Mouse (Mus musculus): ENCODE data around the gene Stat3. TPM values are rescaled to one million over a fixed set of nuclear protein-coding genes. Genes with fewer than 3 reads are reported as not detected.

The Stat3 gene
- total RNA-seq, 2 experiments from 2014 or later: 32.4 to 36.7 TPM

DNA sequence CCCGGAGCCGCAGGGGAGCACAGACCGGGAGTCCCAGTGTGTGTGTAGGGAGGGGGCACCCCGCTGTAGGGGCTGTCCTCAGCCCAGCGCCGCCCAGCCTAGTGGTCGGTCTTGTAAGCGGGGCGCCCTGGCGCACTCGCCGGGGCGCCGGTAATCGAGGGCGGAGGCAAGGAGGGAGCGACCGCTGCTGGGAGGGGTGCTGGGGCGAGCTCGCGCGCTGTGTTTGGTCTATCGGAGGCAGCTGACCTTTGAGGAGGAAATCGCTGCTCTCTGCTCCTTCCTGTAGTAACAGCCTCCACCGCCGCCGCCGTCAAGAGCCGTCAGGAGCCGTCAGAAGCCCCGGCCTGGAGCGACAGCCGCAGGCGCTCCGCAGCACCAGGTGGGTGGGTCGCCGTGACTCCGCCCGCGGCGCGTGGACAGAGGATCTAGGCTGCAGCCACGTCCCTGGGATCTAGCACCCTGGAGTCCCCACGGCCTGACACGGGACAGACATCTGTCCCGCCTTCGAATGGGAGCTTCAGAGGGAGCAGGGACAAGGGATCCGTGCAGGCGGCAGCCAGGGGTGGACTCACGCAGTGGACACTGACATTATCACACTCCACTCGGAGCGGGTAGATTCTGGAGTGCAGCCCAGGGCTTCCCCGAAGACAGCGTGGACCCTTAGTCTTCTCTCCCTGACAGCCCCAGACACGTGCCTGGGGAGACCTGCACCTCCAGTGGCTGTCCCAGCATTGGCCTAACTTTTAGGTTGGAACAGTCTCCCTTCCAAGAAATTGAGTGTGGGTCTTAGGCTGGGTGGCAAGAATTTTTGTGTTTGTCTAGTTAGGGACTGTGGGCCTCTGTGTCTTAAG is 78.9 kb downstream of the Stat3 start:
- intact Hi-C loops (cut with DNase I): no loop called here
- DNase-seq: peak; percentile 43

DNA sequence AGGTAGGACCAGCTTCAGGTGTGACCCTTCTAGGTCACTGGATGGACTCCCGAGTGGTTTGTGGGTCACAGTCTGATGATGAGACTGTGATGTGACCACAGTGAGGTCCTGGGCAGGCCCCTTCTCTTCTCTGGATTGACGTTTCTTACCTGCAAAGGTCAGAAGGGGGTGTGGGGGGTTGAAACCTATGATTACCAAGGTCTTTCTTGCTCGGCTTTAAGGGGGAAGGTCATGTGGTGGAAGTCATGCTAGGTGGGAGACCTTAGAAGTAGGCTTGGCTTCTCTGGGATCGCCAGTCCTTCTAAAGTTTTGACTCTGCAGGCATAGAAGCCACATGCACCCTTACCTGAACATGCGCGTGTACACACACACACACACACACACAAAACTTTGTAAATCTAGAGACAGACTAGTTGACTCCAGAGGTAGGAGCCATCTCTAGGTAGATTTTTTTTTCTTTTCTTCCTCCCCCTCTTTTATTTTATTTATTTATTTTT is 79.7 kb downstream of the Stat3 start:
- intact Hi-C loops (cut with DNase I): no loop called here
- DNase-seq: no peak

DNA sequence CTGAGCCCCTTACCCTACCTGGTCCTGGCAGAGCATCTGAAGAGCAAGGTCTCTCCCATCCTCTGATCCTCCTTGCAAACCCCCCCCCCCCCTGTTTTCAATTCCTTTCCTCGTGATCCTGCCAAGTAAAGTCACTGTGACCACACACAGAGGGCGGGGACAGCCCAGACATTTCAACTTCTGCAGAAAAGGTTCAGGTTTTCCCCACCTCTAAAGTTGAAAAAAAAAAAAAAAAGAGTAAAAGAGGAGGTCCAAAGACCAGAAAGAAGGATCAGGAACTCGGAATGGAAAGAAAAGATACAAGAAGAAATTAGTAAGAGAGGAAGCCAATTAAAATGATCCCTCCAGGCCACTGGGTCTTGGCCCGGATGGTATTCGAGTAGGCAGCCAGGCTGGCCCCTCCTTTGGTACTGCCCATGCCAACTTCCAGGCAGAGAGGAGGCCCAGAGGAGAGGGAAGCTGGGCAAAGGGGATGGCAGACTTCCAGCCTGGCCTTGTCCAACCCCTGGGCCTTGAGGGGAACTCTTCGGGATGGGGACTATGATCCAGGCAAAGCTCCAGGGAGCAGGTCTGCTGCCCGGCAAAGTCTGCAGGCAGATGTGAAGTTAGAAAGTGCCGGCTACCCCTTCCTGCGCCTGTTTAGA is 80.3 kb downstream of the Stat3 start, which contains the start of gene Stat5a:
Gene Stat5a, plus strand, starts transcription at position 417 of the 644 bp plus-strand sequence.
- intact Hi-C loops (cut with DNase I): no loop called here
- peak; percentile 89 for DNase-seq

DNA sequence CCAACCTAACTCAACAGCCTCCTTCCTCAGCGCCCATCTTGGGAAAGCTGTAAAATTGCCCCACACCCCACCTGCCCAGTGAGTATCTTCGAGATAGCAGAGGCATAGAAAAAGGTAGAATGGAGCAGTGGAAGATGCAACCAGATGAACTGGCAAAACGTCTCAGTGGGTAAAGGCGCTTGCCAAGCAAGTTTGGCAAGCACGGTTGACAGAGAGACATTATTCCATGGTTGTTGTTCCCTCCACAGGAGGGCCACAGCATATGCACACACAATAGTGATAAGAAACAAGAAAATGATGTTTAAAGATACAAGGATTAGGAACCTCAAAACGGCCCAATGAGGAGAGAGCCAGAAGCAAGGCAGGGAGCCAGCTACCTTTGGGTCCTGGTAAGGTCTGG is 81.4 kb downstream of the Stat3 start:
- intact Hi-C loops (cut with DNase I): no loop called here
- peak; percentile 41 for DNase-seq

DNA sequence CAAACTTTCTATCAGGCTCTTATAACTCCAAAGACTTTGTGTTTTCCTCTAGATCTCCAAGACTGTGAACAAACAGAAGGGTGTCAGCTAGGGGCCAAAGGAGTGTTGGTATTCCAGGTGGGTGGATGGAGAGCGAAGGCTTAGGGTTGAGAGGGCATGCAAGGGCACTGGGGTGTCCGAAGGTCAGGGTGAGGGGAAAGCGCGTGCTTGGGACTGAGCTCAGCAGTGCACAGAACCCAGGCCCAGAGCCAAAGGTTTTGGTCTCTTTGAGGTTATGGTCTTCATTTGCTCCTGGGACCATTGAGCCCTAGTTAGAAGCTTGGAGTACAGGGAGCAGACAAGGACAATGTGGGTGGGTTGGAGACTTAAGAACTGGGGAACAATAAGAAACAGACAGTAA is 84.2 kb downstream of the Stat3 start:
- no peak for DNase-seq
- intact Hi-C loops (cut with DNase I): no loop called here

DNA sequence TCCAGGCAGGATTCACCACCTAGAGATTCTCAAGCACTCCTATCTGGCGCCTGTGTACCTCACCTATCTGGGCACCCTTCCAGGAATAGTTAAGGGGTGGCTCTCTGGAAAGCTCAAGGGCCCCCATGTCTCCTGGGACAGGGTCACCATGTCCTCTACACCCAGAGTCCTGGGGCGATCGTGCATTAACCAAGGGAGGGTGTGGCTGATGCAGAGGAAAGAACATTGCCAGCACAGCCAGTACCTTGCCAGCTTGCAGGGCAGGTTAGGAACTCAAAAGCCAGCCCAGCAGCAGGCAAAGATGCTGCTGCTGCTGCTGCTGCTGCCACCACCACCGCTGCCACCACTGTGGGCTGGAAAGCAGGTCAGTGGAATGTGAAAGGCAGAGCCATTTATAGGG is 85.1 kb downstream of the Stat3 start:
- intact Hi-C loops (cut with DNase I): no loop called here
- DNase-seq: no peak

DNA sequence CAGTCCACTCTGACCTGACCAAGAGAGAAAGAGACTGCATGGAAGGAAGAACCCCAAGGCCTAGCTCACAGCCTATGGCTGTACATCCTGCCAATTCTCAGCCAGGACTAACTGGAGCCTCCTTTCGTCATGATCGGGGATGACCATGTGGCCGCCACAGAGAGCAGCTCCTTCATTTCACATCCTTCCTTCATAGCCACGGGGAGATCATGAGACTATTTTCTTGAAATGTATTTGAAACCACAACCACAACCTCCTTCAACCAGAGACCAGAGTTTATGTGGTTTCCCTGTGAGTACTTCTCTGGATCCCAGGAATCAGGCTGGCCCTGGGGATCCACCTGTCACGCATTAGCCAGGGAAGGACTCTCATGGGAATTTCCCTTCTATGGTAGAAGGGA is 86.3 kb downstream of the Stat3 start:
- no peak for DNase-seq
- intact Hi-C loops (cut with DNase I): no loop called here

DNA sequence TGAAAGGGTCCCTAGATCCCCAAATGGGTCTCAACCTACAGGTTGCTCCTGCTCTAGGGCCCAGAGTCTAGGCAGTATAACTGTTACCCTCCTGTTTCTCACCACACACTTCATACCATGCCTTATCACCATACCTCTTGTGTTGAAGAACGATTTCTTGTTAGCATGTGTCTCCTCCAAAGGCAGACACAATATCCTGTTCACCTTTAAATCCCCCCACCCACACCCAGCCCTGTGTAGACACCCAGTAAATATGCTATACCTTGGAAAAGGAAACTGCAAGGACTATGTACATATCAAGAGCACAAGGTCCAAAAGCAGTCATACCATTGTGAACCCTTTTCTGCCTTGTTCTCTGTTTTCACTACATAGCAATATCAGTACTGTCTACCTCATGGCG is 87.3 kb downstream of the Stat3 start:
- no peak for DNase-seq
- intact Hi-C loops (cut with DNase I): no loop called here

DNA sequence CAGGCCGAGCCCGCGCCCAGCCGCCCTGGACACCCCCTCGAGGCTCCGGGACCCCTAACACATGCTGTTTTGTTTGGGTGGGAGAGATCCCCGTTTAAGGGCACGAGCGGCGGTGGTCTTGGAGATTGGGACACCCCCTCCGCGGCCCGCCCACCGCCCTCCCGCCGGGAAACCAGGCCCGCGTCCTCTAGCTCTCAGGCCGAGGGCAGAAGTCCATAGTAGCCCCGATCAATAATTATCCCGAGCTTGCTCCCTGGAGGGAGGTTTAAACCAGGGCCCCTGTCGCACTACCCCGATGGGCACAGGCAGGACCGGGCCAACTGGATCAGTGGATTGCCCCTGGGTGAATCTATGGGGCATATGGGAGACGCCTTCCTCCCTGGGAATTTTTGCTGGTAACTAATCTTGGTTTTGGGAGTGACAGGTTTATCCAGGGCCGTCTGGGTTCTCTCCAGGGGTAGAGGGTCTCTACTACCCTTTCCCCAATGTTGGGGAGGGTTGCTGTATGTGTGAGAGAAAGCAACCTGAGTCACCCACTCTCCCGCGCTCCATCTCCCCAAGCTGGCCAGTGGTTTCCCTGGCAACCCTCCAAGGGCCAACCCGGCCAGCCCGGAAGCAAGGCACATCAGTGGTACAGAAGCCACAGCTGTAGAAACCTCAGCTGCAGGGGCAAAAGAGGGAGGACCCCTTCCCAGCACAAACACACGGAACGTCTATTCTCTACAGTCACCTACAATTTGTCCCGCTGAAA is 88.4 kb downstream of the Stat3 start:
- DNase-seq: no peak
- intact Hi-C loops (cut with DNase I): no loop called here

DNA sequence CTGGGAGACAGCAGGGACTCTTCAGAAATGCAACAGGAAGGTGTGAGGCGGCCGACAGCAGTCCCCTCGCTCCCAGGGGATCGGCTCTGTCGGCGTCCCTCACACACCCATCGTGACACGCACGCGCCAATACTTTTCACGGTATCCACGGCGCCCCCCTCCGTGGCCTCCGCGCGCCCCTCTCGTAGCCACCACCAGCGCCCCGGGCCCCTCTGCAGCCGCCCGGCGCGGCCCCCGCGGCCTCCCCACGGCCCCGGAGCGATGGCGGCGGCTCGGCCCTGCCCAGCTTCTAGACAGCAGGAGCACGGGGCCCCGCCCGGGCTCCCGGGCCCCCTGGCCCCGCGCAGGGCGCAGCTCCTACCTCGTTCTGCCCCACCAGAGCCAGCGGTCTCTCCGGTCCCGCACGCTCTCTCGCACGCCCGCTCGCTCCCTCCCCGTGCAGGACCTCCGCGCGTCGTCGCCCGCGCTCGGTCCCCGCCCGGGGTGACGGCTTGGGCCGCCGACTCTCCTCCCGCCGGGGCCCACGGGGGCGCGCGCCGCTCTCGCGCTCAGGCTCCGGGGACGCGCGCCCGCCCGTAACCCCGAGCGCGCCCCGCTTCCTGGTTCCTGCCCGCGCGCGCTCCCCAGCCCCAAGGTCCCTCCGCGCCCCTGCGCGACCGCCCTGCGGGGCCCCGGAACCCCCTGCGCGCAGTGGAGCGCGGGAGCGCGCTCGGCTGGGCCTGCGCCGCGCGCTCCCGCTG is 89.1 kb downstream of the Stat3 start, which contains the start of gene Stat5b:
Gene Stat5b, minus strand, starts transcription at position 687 of the 740 bp plus-strand sequence.
- DNase-seq: peak; percentile 60
- intact Hi-C loops (cut with DNase I): no loop called here

DNA sequence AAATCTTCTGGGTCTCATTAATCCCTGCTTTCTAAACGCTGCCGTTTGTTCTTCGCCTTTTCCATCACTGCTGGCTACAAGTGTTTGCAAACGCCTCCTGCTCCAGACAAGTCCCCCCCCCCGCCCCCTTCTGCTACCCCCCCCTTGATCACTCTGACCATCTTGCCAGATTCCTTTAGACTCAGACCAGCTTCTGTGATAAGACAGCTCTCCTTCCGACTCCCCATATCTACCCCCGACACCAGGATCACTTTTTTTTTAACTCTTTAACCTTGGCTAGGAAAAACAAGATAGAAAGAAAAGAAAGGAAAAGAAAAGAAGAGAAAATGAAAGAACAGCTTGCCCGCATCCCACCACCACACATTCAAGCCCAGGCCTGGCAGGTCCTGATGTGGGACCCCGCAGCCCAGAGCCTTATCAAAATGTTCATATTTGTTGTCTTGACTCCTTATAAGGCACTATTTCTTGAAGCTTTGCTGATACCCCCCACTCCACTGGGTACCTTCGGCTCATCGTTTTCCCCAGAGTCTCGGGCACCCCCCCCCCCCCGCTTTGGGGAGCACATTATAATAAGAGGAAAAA is 89.8 kb downstream of the Stat3 start:
- intact Hi-C loops (cut with DNase I): no loop called here
- DNase-seq: no peak

DNA sequence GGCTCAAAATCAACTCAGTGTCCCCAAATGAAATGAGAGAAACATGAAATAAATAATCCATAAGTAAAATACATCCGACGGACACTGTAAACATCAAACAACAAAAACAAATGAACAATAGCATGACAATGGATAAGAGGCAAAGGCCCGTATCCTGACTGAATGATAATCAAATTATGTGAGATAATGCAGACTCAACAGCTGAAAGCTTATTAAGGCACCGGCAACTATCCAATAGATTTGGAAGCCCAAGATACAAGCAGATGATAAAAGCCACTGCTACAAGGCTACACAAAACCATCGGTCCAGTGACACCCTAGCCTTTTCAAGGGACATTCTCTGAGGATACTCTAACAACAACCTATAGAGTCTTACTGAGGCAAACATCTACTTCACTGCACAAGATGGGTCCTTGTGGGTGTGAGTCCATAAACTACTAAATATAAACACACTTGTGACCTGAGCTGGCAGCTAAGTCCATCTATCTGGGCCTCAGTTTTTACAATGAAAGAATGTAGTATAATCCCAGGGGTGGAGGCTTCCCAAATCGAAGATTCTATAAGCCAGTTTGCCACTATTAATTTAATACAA is 90.5 kb downstream of the Stat3 start:
- intact Hi-C loops (cut with DNase I): no loop called here
- no peak for DNase-seq

DNA sequence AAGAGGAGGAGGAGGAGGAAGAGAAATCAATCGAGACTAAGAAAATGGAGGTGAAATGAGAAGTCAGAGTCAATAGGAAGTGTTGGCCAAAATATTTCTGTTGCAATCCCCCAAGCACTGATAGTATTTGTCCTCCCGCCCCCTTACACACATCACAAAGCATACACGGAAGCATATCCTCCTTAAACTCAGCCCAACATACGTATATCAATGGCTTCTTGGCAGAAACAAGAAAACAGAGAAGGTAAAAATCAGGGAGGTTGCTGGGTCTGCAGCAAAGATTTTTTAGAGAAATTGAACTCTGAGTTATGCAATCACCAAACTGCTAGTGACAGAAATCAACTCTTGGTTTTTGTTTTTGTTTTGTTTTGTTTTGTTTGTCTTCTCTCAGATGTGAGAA is 91.3 kb downstream of the Stat3 start:
- DNase-seq: no peak
- intact Hi-C loops (cut with DNase I): no loop called here

DNA sequence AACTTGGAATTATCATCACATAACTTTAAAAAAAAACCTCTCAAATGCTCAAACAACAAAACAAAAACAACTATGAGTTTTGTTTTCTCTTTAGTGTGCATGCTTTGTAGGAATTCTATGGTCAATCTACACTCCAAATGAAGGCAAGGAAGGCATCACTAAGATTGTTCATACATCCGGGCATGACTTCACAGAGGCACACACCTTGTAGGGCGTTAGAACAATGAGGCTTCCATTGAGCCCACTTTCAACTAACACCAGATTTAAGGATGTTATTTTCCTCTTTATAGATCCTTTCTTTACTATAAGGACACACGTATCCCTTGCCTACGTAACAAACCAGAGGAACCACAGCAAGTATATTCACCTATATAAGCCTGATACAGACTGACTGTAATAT is 91.8 kb downstream of the Stat3 start:
- no peak for DNase-seq
- intact Hi-C loops (cut with DNase I): no loop called here

DNA sequence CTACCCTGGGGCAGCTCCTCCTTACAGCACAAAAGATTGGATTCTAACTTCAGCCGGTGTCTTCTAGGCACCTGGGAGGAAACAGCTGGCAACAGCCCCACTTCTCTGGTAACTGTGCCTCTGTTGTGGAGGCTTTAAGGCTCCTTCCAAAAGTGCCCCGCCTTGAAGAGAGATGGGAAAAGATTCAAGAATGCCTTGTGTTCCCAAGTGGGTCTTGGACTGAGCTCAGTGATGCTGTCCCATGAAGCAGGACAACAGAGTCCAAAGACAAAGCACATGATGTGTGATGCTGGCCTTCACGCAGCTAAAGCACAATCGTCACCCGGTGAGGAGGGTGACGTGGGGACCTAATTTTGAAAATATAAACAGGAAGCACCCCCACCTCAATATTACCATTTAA is 93.5 kb downstream of the Stat3 start:
- intact Hi-C loops (cut with DNase I): no loop called here
- DNase-seq: no peak

DNA sequence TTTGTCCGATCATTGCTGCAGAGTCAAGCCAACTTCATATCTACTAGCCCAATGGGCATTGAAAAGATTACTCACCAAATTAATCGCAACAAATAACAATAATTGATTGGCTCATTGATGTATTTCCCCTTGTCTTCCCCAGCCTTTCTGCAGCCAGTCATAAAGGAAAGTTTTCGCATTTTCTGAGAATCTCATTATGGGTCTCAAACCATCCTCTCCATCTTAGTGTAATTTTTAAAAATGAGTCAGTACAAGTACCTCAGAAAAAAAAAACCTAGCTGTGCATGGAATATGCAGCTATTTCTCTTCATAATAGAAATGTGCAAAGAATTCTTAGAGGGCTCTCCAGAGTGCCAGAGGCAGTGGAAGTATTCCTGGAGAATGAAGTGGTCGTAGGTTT is 95.2 kb downstream of the Stat3 start:
- intact Hi-C loops (cut with DNase I): no loop called here
- DNase-seq: no peak

DNA sequence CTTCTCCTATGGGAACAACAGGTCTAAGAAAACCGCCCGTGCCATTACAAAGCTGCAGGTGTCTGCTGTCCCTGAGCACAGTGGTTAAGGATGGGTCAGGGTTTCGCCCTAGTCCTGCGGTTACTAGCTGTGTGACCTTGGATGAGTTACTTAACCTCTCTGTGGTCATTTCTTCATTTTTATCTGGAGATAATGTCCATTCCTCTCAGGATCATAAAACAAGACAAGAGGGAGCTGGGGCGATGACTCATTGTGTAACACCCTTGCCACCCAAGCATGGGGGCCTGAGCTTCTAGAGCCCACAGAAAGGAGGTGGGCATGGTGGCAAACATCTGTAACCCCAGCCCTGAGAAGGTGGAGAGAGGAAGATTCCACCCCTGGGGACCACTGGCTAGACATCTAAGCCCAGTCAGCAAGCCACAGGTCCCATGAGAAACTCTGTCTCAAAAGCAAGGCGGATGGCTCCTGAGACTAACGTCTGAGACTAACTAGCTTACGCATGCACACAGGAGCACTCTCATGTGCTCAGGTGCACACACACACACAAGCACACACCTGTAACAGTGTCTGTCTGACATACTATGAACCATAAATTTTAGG is 96.2 kb downstream of the Stat3 start:
- intact Hi-C loops (cut with DNase I): no loop called here
- no peak for DNase-seq

DNA sequence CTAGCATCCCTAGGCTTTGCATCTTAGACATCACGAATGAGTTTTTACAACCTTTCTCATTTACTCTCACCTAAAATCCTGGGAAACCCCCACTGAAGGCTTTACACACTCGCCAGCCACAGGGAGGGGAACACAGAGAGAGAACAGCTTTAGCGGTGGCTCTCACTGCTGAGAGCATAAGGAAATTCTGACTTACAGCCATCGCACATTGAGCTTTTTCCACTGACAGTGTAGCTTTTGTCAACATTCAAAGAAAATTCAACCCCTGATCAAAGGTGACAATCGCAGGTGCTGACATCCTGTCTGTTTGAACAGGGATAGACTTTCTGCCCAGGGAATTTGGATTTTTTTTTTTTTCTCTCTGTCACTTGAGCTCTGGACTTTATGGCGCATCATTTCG is 97.3 kb downstream of the Stat3 start:
- intact Hi-C loops (cut with DNase I): no loop called here
- no peak for DNase-seq

DNA sequence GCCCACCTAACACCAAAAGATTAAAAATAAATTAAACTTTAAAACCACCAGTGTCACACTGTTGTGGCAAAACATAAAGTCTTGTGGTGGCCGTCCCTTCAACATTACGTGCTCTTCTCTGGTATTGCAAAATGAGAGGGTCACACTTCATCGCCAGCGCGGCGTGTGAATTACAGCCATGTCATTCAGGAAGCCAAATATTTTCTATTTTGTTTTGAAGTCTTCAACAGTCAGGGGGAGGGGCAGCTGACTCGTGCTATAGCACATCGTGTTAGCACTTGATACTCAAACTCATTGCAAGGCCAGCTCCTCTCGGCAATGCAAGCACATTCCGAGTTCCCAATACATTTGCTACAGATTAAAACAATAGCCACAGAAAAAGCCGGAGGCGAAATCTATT is 98.5 kb downstream of the Stat3 start:
- intact Hi-C loops (cut with DNase I): no loop called here
- no peak for DNase-seq

DNA sequence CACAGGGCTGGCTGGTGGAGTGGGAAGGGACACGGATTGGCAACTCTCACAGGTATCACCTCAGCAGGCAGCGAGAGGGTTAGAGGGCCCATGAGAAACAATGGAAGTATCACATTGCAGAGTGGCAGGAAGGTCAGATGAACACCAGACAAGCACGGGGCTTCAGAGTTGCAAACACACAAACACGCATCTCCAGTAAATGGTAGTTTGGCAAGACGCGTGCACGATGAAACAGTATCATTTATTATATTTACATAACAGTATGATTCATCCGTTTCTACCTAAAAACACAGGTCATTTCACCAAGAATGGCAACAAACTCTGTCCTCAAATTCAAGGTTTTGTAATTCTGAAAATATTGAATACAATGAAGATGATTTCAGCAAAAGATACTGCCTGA is 99.8 kb downstream of the Stat3 start:
- intact Hi-C loops (cut with DNase I): no loop called here
- no peak for DNase-seq

Measured in left cerebral cortex, postnatal 4 days (tissue).